Mouse (Mus musculus) lung, postnatal 0 days (tissue): Measurements from ENCODE around the gene Kif3a. TPM values are rescaled to one million over a fixed set of nuclear protein-coding genes. Genes with fewer than 3 reads are reported as not detected.

Source experiments
- ATAC-seq: fragments of 200-750 bp; cut with Nextera tagmentation; 2 replicates; pipeline ENCODE4 v1.8.0; 2017; ENCODE audit warnings: moderate library complexity
- DNase-seq: peaks from one replicate; pipeline ENCODE4 v3.0.0-alpha.2; 2016; ENCODE audit warnings: low spot score
- H3K27ac ChIP-seq: fragments of 300-500 bp; sonication (generic); 2 replicates; pipeline ENCODE4 v1.5.1; 2014; ENCODE audit warnings: antibody characterized with exemption, mild to moderate bottlenecking, low read length, mixed read lengths
- H3K27me3 ChIP-seq: fragments of 300-500 bp; sonication (generic); replicated peaks from 2 replicates; pipeline ENCODE4 v1.6.1; 2014; ENCODE audit warnings: low read length, mixed read lengths; ENCODE audit not compliant: insufficient read depth
- H3K36me3 ChIP-seq: fragments of 300-500 bp; sonication (generic); 2 replicates; pipeline ENCODE4 v1.6.1; 2014; ENCODE audit warnings: low read length, mixed read lengths; ENCODE audit not compliant: insufficient read depth
- H3K4me1 ChIP-seq: fragments of 300-500 bp; sonication (generic); 2 replicates; pipeline ENCODE4 v1.6.1; 2014; ENCODE audit warnings: antibody characterized with exemption, low read depth, low read length, mixed read lengths; ENCODE audit not compliant: insufficient read depth
- H3K4me2 ChIP-seq: fragments of 300-500 bp; sonication (generic); replicated peaks from 2 replicates; pipeline ENCODE4 v1.6.1; 2014; ENCODE audit warnings: low read depth, mild to moderate bottlenecking, low read length, moderate library complexity, mixed read lengths
- H3K4me3 ChIP-seq: fragments of 300-500 bp; sonication (generic); 2 replicates; pipeline ENCODE4 v1.5.1; 2014; ENCODE audit warnings: low read depth, low read length
- H3K9ac ChIP-seq: fragments of 300-500 bp; sonication (generic); replicated peaks from 2 replicates; pipeline ENCODE4 v1.6.1; 2014; ENCODE audit warnings: low read depth, mild to moderate bottlenecking
- H3K9me3 ChIP-seq: fragments of 300-500 bp; sonication (generic); 2 replicates; pipeline ENCODE4 v1.6.1; 2016; ENCODE audit warnings: low read length, mixed read lengths
- CTCF ChIP-seq: IDR thresholded peaks from 2 replicates; pipeline ENCODE4 v1.5.1; 2016; ENCODE audit warnings: antibody characterized with exemption, mild to moderate bottlenecking
- EP300 ChIP-seq: IDR thresholded peaks from 2 replicates; pipeline ENCODE4 v1.6.1; 2016; ENCODE audit warnings: antibody characterized with exemption, mild to moderate bottlenecking, control low read depth
- WGBS: fragments of 180-500 bp; shearing (Covaris S2); extraction: QIAGEN DNeasy Blood & Tissue Kit; methylation state at CpG from one replicate; pipeline ENCODE4 v1.1.7; 2014; 5-methylcytosine and 5-hydroxymethylcytosine counted together
- polyA plus RNA-seq: library from polyadenylated mRNA; unstranded; fragments of >200 nt; fragmentation: Nextera tagmentation; extraction: Ambion mirVana; gene quantifications from 2 replicates; pipeline ENCODE4 v1.2.1, GENCODE M21; 2015

The Kif3a gene
- polyA plus RNA-seq, 1 experiment from 2014 or later = 39.9 TPM

- Histone ChIP-seq H3K27ac (no peak overlapping the region), H3K27me3 (no peaks in the 10 kb centered on the region), H3K4me2 (no peak overlapping the region), H3K36me3 (no peaks in the 10 kb centered on the region), H3K9ac (no peak overlapping the region), H3K4me1 (no peaks in the 10 kb centered on the region), H3K9me3 (no peaks in the 10 kb centered on the region), H3K4me3 (no peak overlapping the region)
- DNase-seq (no peak), ATAC-seq (no peak)
- no peak for TF ChIP-seq EP300
- peak; percentile 33 for TF ChIP-seq CTCF
- 73% methylated on average over 12 of the region's 12 CpGs for WGBS
Measured at GRCm38 (mm10) chr11:53642744-53643279, 75.6 kb downstream of the Kif3a start.

- no peak for TF ChIP-seq CTCF
- no peak for TF ChIP-seq EP300
- Histone ChIP-seq H3K36me3 (no peaks in the 10 kb centered on the region), H3K27me3 (no peaks in the 10 kb centered on the region), H3K4me2 (no peak overlapping the region), H3K4me1 (no peaks in the 10 kb centered on the region), H3K27ac (no peak overlapping the region), H3K4me3 (no peak overlapping the region), H3K9me3 (no peaks in the 10 kb centered on the region), H3K9ac (no peak overlapping the region)
- no peak for DNase-seq
- ATAC-seq = no peak
- WGBS = 71% methylated on average over 5 of the region's 5 CpGs
Measured at GRCm38 (mm10) chr11:53644017-53644416, 76.8 kb downstream of the Kif3a start.

GRCm38 (mm10) chr11:53651441-53651840 lies 84.3 kb downstream of the Kif3a start:
- ATAC-seq = no peak
- Histone ChIP-seq H3K9me3 (no peaks in the 10 kb centered on the region), H3K4me1 (no peaks in the 10 kb centered on the region), H3K36me3 (peaks cover 23% of the 10 kb centered on the region; the same call in 1 of the 2 replicates), H3K4me3 (no peak overlapping the region), H3K27me3 (no peaks in the 10 kb centered on the region), H3K9ac (no peak overlapping the region), H3K27ac (no peak overlapping the region), H3K4me2 (no peak overlapping the region)
- TF ChIP-seq CTCF = no peak
- no peak for TF ChIP-seq EP300
- 92% methylated on average over 4 of the region's 4 CpGs for WGBS
- no peak for DNase-seq

Other genes starting within 250 kb of the Kif3a start
- gene Zcchc10, start 242.7 kb upstream of the Kif3a start, polyA plus RNA-seq = 13.4 and 16.3 TPM in 2 replicates
- 45.3 and 50.9 TPM in 2 replicates for gene Aff4, start 216.5 kb upstream of the Kif3a start, polyA plus RNA-seq
- gene Leap2, start 144.2 kb upstream of the Kif3a start, polyA plus RNA-seq = 0.38 TPM in 1 of 2 replicates, not detected in the other
- gene Uqcrq, start 136.5 kb upstream of the Kif3a start, polyA plus RNA-seq = 442 and 520 TPM in 2 replicates
- gene Gdf9, start 136.4 kb upstream of the Kif3a start, polyA plus RNA-seq = 0.84 and 1.3 TPM in 2 replicates
- 0.10 TPM in 1 of 2 replicates, not detected in the other for gene Gm10447, start 110.3 kb upstream of the Kif3a start, polyA plus RNA-seq
- gene Shroom1, start 110.2 kb upstream of the Kif3a start, polyA plus RNA-seq = 0.88 and 1.0 TPM in 2 replicates
- not detected in 2 replicates for gene Gm9837, start 96.9 kb upstream of the Kif3a start, polyA plus RNA-seq
- gene Gm9945, start 87.2 kb upstream of the Kif3a start, polyA plus RNA-seq = not detected in 2 replicates
- 0.42 and 0.62 TPM in 2 replicates for gene Sowaha, start 87.1 kb upstream of the Kif3a start, polyA plus RNA-seq
- gene Sept8, start 48.1 kb upstream of the Kif3a start, polyA plus RNA-seq = 13.9 and 15.5 TPM in 2 replicates
- gene Il4, start 51.3 kb downstream of the Kif3a start, polyA plus RNA-seq = 0.64 and 0.79 TPM in 2 replicates
- gene Il13, start 67.3 kb downstream of the Kif3a start, polyA plus RNA-seq = not detected in 2 replicates
- gene Rad50, start 139.9 kb downstream of the Kif3a start, polyA plus RNA-seq = 18.1 and 19.4 TPM in 2 replicates
- gene Il5, start 153.4 kb downstream of the Kif3a start, polyA plus RNA-seq = not detected in 2 replicates
- 52.5 and 64.9 TPM in 2 replicates for gene Irf1, start 202.6 kb downstream of the Kif3a start, polyA plus RNA-seq
- gene Gm17334, start 205.8 kb downstream of the Kif3a start, polyA plus RNA-seq = 0.46 and 0.61 TPM in 2 replicates